Mouse (Mus musculus): Measurements from ENCODE around the gene Zic2.

DNA sequence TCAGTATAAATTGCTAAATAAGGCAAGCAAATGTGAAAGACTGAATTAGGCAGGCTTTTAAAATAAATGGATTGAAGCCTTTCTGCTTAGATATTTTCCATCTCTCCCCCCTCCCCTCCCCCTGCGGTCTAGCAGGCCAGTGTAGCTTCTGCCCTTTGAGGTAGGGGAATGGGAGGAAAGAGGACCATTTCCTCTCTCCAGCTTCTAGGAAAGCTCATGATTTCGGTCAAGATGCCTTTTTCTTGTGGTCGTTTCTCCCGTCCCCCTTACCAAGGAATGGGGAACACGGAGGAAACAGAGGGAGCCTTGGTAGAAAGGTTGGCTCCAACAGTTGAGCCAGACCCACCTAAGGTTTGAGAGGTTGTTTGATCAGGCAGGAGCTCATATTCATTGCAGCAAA lies 2.6 kb upstream of the Zic2 start:
- no peak for TF ChIP-seq POLR2A (IDR thresholded peaks at IDR 0.05; ENCODE audit: borderline replicate concordance, extremely low read depth, insufficient read depth, insufficient read length, poor library complexity, severe bottlenecking)
- no peak for TF ChIP-seq CTCF (IDR thresholded peaks at IDR 0.05; ENCODE audit: borderline replicate concordance, extremely low read depth, insufficient read depth, insufficient read length)
